Mouse (Mus musculus) 3134 (cell line): ENCODE data around the gene Slc31a1.

ENCODE experiments used
- DNase-seq: peaks from one replicate; pipeline ENCODE4 v3.0.0-alpha.2; 2011; ENCODE audit warnings: low spot score; ENCODE audit not compliant: insufficient read length; ENCODE audit errors: extremely low read depth

Gene Slc31a1

DNA sequence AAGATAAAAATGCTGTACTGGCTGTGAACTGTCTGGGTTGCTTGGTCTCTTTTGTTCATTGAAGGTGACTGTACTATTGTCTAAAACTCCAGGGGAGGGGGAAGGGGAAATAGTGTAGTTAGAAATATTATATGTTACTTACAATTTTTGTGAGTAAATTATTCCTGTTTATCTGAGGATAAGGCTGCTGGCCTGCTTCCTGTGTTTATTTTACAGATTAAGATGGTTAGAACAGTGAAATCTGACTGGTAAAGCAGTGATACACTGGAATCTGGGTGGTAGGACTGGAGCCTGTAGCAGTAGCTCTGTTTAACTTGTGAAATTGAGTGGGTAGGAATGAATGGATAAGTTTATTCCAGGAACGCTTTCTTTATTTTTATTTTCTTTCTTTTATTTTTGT is 1.5 kb downstream of the Slc31a1 start:
- no peak for DNase-seq

- DNase-seq = no peak
Observed at GRCm38 (mm10) chr4:62362437-62362836, 1.9 kb downstream of the Slc31a1 start.

- no peak for DNase-seq
Observed at GRCm38 (mm10) chr4:62364299-62364698, 3.8 kb downstream of the Slc31a1 start.

DNA sequence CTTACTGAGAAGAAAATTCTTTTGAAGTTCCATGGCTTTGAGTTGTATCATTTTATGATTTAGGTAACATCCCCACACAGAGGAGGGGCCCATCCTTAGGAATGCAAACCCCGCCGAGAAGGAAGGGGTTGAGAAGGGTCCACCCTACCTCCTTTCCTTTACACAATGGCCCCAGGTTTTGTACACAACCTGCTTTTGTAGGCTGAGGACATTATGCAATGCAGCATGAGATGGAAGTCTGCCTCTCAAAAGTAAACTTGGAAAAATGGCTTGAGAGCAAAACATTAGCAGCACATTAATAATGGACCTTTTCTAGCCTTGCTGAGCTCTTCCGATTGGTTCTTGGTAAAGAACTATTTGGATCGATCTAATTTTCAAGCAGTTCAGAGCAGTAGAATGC is 5.8 kb downstream of the Slc31a1 start:
- DNase-seq = no peak

GRCm38 (mm10) chr4:62367586-62367985 is 7.1 kb downstream of the Slc31a1 start:
- DNase-seq = no peak

- no peak for DNase-seq
Observed at GRCm38 (mm10) chr4:62369091-62369490, 8.6 kb downstream of the Slc31a1 start.

DNA sequence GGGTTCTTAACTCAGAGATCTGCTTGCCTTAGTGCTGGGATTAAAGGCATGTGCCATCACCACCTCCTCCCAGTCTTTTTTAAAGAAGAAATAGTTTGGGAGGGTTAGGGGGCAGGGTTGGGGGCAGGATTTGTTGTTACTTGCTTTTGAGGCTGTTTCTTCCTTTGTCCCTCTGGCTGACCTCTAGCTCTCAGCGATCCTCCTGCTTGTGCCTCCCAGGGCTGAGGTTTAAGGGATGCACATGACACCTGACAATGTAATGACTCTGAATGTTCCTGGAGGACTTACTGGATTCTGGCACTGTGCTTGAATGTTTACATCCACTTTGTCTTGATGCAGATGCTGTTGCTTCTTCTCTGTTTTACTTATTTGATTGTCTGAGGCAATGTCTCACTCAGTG is 11.9 kb downstream of the Slc31a1 start:
- DNase-seq = no peak

GRCm38 (mm10) chr4:62372818-62373520 is 12.4 kb downstream of the Slc31a1 start:
- no peak for DNase-seq

GRCm38 (mm10) chr4:62373668-62374067 is 13.1 kb downstream of the Slc31a1 start:
- no peak for DNase-seq

GRCm38 (mm10) chr4:62374342-62374741 is 13.8 kb downstream of the Slc31a1 start:
- no peak for DNase-seq

GRCm38 (mm10) chr4:62376123-62376522 is 15.6 kb downstream of the Slc31a1 start:
- no peak for DNase-seq

- no peak for DNase-seq
Observed at GRCm38 (mm10) chr4:62379724-62380381, 19.3 kb downstream of the Slc31a1 start.

DNA sequence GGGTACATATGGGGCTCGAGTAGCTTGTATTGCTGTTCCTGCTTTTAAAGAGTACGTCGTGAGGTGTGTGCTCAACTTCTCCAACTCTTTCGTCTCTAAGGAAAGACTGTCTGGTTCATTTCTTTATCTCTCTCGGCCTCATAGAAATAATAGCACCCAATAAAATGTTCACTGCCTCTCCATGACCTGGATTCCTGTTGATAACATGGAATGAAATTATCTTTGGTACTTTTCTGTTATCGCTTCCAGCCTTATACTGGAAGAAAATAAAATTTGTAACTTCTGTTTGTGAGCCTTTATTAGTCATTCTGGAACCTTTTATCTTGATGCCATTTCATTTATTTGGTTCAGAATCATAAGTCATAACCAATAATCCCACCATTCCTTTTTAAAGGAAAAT is 22.7 kb downstream of the Slc31a1 start:
- no peak for DNase-seq

DNA sequence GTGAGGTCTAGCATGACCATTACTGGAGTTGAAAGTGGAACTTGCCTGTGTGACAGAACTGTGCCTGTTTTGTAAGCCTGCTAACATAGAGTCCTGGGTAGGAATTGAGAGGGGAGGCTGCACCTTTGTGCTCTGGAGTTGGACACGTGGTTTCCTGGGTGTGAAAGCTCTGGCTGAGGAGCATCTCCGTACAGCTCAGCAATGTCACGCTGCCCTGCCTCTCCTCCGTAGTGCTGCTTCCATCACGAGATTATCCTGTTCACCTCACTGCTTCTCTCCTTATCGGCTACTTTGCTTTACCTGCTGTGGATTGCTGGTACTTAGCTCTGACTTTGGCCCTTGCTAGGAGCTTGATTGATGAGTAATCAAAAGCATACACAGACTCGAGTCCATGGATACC is 23.2 kb downstream of the Slc31a1 start:
- no peak for DNase-seq

- no peak for DNase-seq
Observed at GRCm38 (mm10) chr4:62384159-62384558, 23.6 kb downstream of the Slc31a1 start.

- no peak for DNase-seq
Observed at GRCm38 (mm10) chr4:62385439-62385838, 24.9 kb downstream of the Slc31a1 start.

DNA sequence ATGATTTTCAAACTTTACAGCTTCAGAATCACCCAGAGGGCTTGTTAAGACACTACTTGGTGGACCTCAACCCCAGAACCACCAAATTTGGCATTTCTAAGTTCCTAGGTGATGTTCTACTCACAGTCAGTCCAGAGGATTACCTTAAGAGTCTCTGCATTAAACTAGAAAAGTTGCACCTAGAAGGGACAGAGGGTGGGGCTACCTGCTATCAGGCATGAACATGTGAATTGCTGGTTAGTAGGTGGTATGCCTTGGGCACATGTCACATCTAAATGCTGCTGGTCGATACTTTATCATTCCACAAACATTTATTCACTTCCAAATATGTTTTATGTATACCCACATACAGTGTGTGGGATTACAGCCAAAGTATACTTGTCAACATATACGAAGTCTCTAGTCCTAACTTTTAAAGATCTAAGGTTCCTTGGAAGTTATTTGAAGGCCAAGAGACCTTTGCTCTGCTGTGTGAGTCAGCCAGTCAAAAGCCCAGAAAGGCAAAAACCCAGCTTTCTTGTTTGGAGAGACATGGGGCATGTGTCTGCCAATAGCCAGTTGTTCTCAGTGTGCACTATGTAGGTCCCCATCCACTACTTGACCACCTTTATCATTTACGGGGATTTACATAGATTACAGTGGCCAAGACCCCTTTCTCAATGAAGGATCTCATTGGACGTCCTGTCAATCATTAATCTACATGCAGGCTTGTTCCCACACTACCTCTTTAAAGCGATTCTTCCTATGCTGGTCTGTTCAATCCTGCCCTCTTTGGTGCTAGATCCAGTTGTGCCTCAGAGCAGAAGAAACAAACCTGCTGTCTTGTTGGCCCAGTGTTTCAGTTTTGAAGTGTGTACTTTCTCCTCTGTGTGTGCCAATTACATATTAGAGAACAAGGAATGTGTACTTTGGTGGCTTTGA is 29.3 kb downstream of the Slc31a1 start:
- no peak for DNase-seq

DNA sequence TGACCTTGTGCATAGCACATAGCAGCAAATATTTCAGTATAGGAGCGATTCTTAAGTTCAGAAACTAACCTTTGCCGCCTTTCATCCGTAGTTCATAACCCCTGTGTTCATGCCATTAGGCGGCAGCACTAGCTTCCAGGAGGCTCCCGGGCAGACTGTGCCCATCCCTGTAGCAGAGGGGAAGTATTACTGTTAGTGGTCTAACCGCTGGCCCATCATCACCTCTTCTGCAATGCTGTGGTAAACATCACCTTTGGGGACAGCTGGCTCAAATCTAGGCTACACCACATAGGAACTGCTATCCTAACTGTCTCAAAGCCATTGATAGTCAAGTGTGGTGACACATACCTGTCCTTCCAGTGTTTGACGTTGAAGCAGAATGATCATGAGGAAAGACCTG is 31.4 kb downstream of the Slc31a1 start:
- DNase-seq = no peak

GRCm38 (mm10) chr4:62393459-62393858 is 32.9 kb downstream of the Slc31a1 start:
- DNase-seq = no peak

DNA sequence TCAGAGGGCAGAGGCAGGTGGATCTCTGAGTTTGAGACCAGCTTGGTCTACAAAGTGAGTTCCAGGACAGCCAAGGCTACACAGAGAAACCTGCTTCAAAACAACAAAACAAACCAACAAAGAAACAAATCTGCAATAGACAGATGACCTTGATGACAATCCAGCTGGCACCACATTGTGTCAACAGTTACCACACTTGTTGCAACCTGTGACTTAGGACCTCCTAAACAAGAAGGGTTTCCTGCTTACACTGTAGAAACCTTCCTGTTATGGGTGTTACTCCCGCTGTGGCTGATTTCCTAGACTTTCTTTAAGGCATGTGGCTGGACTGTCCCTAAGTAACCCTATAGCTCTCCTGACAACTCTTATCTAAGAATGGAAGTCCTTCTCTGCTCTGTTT is 35.3 kb downstream of the Slc31a1 start:
- no peak for DNase-seq

- no peak for DNase-seq
Observed at GRCm38 (mm10) chr4:62397616-62398365, 37.3 kb downstream of the Slc31a1 start.
